Mouse (Mus musculus): ENCODE data around the gene Olfr160. TPM values are rescaled to one million over a fixed set of nuclear protein-coding genes. Genes with fewer than 3 reads are reported as not detected.

Gene Olfr160
- polyA plus RNA-seq, 1 experiment from 2014 or later: not detected

DNA sequence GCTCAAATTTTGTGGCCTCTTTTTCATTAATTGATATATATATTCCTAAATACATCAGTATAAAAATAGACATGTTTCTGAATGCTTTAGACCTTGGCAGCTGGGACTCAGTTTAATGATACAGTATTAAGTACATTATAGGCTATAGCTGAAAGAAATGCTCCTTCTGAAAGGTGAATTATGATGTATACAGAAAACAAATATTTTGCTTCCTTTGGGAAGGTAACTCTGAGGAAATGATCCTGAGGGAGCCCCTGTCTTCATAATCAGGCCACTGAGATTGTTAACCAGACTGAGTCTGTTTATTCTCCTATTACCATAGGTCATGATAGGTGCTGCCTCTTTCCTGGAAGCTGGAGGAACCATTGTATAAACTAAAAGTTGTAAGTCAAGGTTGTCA, 28.8 kb upstream of the Olfr160 start, which contains the start of gene Olfr874:
Gene Olfr874, plus strand, starts transcription at position 301 of the 400 bp plus-strand sequence.
- no peak within 1 kb of the TSS for H3K9ac ChIP-seq (ENCODE audit: low read depth, low read length)
- no peaks in the 10 kb centered on the region for H3K4me1 ChIP-seq (replicated peaks; ENCODE audit: control insufficient read depth, insufficient read depth, low read length)
- no peaks in the 10 kb centered on the region for H3K36me3 ChIP-seq (ENCODE audit: control insufficient read depth, insufficient read depth)
- no peak within 1 kb of the TSS for H3K4me2 ChIP-seq (replicated peaks; ENCODE audit: low read depth)
- no peak for TF ChIP-seq CTCF (IDR thresholded peaks at IDR 0.05; ENCODE audit: low read depth)
- no peaks in the 10 kb centered on the region for H3K27me3 ChIP-seq (replicated peaks; ENCODE audit: control insufficient read depth, insufficient read depth, low read length)
- no peak for ATAC-seq
- H3K4me3 ChIP-seq (ENCODE audit: low read depth, low read length): no peak within 1 kb of the TSS
- H3K9me3 ChIP-seq (ENCODE audit: control insufficient read depth): no peaks in the 10 kb centered on the region
- H3K27ac ChIP-seq (ENCODE audit: low read depth, low read length): no peak within 1 kb of the TSS

DNA sequence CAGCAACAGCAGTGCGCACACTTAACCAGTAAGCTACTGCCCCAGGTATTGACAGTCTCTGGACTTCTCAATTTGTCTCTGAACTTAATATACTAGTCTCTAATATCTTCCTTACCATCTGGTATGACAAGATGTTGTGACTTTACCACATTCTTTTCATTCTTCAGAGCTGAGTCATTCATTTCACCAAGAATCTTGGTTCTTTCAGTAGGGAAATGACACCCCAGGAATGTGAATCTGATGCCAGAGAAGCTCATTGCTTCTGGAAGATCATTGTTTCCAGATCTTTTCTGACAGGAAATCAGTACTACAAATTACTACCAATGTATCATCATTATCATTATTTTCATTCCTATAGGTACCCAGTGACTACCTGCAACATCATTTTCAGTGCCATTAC, 18.3 kb upstream of the Olfr160 start:
- Histone ChIP-seq H3K36me3 (ENCODE audit: control insufficient read depth, insufficient read depth) (no peaks in the 10 kb centered on the region), H3K9ac (ENCODE audit: low read depth, low read length) (no peak overlapping the region), H3K27me3 (replicated peaks; ENCODE audit: control insufficient read depth, insufficient read depth, low read length) (no peaks in the 10 kb centered on the region), H3K9me3 (ENCODE audit: control insufficient read depth) (no peaks in the 10 kb centered on the region), H3K4me3 (ENCODE audit: low read depth, low read length) (no peak overlapping the region), H3K4me2 (replicated peaks; ENCODE audit: low read depth) (no peak overlapping the region), H3K27ac (ENCODE audit: low read depth, low read length) (no peak overlapping the region), H3K4me1 (replicated peaks; ENCODE audit: control insufficient read depth, insufficient read depth, low read length) (no peaks in the 10 kb centered on the region)
- WGBS: 92% methylated on average over 1 of the region's 1 CpGs
- no peak for ATAC-seq
- TF ChIP-seq CTCF (IDR thresholded peaks at IDR 0.05; ENCODE audit: low read depth): no peak

GRCm38 (mm10) chr9:37689970-37690686, 25.9 kb downstream of the Olfr160 start:
- ATAC-seq: no peak
- no peaks in the 10 kb centered on the region for H3K27me3 ChIP-seq (replicated peaks; ENCODE audit: control insufficient read depth, insufficient read depth, low read length)
- H3K36me3 ChIP-seq (ENCODE audit: control insufficient read depth, insufficient read depth): no peaks in the 10 kb centered on the region
- H3K4me2 ChIP-seq (replicated peaks; ENCODE audit: low read depth): no peak overlapping the region
- H3K9me3 ChIP-seq (ENCODE audit: control insufficient read depth): no peaks in the 10 kb centered on the region
- no peak overlapping the region for H3K27ac ChIP-seq (ENCODE audit: low read depth, low read length)
- WGBS: 66% methylated on average over 5 of the region's 5 CpGs
- H3K9ac ChIP-seq (ENCODE audit: low read depth, low read length): no peak overlapping the region
- no peaks in the 10 kb centered on the region for H3K4me1 ChIP-seq (replicated peaks; ENCODE audit: control insufficient read depth, insufficient read depth, low read length)
- H3K4me3 ChIP-seq (ENCODE audit: low read depth, low read length): no peak overlapping the region
- TF ChIP-seq CTCF (IDR thresholded peaks at IDR 0.05; ENCODE audit: low read depth): peak; percentile 80

DNA sequence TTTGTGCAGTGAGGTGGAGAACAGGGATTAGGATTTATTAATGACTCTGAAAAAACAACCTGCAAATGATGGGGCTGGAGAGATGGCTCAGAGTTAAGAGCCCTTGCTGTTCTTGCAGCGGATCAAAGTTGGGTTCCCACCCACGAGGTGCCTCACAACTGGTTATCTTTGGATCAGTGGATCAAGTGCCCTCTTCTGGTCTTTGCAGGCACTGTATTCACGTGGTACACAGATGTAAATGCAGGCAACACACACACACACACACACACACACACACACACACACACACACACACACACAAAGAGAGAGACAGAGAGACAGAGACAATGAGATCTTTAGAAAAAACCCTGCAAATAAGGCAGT, 28.1 kb downstream of the Olfr160 start:
- no peak overlapping the region for H3K27ac ChIP-seq (ENCODE audit: low read depth, low read length)
- 51% methylated on average over 3 of the region's 3 CpGs for WGBS
- no peak for ATAC-seq
- no peak overlapping the region for H3K4me2 ChIP-seq (replicated peaks; ENCODE audit: low read depth)
- H3K4me3 ChIP-seq (ENCODE audit: low read depth, low read length): no peak overlapping the region
- H3K9me3 ChIP-seq (ENCODE audit: control insufficient read depth): no peaks in the 10 kb centered on the region
- TF ChIP-seq CTCF (IDR thresholded peaks at IDR 0.05; ENCODE audit: low read depth): no peak
- H3K4me1 ChIP-seq (replicated peaks; ENCODE audit: control insufficient read depth, insufficient read depth, low read length): no peaks in the 10 kb centered on the region
- H3K36me3 ChIP-seq (ENCODE audit: control insufficient read depth, insufficient read depth): no peaks in the 10 kb centered on the region
- H3K9ac ChIP-seq (ENCODE audit: low read depth, low read length): no peak overlapping the region
- H3K27me3 ChIP-seq (replicated peaks; ENCODE audit: control insufficient read depth, insufficient read depth, low read length): no peaks in the 10 kb centered on the region

DNA sequence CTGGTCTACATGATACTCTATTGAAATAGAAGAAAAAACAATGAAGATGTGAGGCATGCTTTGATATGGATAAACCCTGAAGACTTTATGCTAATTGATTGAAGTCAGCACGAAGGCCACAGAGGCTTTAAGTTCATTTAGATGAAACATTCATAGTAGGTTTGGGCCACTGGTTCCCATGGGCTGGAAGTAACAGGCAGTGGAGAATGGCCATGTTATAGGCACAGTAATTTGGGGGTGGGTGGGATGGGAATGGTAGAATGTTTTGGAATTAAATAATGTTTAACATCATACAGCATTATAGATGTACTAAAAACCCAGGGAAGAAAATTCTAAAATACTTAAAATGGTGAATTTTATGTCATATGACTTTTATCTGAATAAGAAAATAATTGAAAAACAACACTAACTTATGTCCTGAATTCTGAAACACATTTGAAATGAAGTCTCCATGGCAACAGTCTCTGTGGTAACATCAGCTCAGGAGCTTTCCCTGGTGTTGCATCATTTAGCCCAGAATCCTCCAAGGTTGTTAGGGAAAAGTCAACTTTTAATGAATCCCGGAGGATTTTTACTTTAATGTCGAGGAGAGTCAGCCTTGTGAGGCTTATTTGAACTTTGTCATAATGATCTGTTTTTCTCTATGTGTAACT, 28.6 kb downstream of the Olfr160 start:
- Histone ChIP-seq H3K9me3 (ENCODE audit: control insufficient read depth) (no peaks in the 10 kb centered on the region), H3K4me3 (ENCODE audit: low read depth, low read length) (no peak overlapping the region), H3K36me3 (ENCODE audit: control insufficient read depth, insufficient read depth) (no peaks in the 10 kb centered on the region), H3K4me1 (replicated peaks; ENCODE audit: control insufficient read depth, insufficient read depth, low read length) (no peaks in the 10 kb centered on the region), H3K9ac (ENCODE audit: low read depth, low read length) (no peak overlapping the region), H3K27ac (ENCODE audit: low read depth, low read length) (no peak overlapping the region), H3K27me3 (replicated peaks; ENCODE audit: control insufficient read depth, insufficient read depth, low read length) (no peaks in the 10 kb centered on the region), H3K4me2 (replicated peaks; ENCODE audit: low read depth) (no peak overlapping the region)
- no peak for ATAC-seq
- 73% methylated on average over 3 of the region's 3 CpGs for WGBS
- TF ChIP-seq CTCF (IDR thresholded peaks at IDR 0.05; ENCODE audit: low read depth): no peak

DNA sequence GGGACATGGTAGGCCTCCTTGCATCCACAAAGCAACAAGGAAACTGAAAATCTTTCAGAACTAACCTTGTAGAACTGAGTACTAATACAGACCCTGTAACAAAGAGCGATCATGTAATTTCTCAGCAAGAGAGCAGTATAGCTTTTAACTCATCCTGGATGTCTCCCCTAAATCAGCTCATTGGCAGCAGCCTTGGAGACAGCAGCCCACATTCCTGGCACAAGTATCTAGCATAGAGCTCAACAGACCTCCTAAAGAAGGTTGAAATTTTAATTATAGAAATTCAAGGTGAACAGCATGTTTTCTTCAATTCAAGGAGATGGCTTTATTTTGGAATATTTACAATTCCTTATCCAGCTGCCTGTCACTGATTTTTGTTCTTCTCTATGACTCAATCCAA, 34.9 kb downstream of the Olfr160 start:
- ATAC-seq: no peak
- H3K9ac ChIP-seq (ENCODE audit: low read depth, low read length): no peak overlapping the region
- H3K9me3 ChIP-seq (ENCODE audit: control insufficient read depth): no peaks in the 10 kb centered on the region
- H3K4me2 ChIP-seq (replicated peaks; ENCODE audit: low read depth): no peak overlapping the region
- no peak overlapping the region for H3K27ac ChIP-seq (ENCODE audit: low read depth, low read length)
- H3K36me3 ChIP-seq (ENCODE audit: control insufficient read depth, insufficient read depth): no peaks in the 10 kb centered on the region
- WGBS: 93% methylated on average over 1 of the region's 1 CpGs
- TF ChIP-seq CTCF (IDR thresholded peaks at IDR 0.05; ENCODE audit: low read depth): no peak
- H3K4me3 ChIP-seq (ENCODE audit: low read depth, low read length): no peak overlapping the region
- H3K4me1 ChIP-seq (replicated peaks; ENCODE audit: control insufficient read depth, insufficient read depth, low read length): no peaks in the 10 kb centered on the region
- H3K27me3 ChIP-seq (replicated peaks; ENCODE audit: control insufficient read depth, insufficient read depth, low read length): no peaks in the 10 kb centered on the region

Measured in intestine, postnatal 0 days (tissue).